Mouse (Mus musculus) midbrain, embryonic 15.5 days (tissue): ENCODE data around the gene Pigt. TPM values are rescaled to one million over a fixed set of nuclear protein-coding genes. Genes with fewer than 3 reads are reported as not detected.

Experiments used
- ATAC-seq: fragments of 200-750 bp; cut with Nextera tagmentation; replicated peaks from 2 replicates; pipeline ENCODE4 v1.8.0; 2017; ENCODE audit warnings: moderate TSS enrichment
- H3K27ac ChIP-seq: fragments of 300-500 bp; sonication (generic); 2 replicates; pipeline ENCODE4 v1.5.1; 2015; ENCODE audit warnings: mild to moderate bottlenecking, inconsistent platforms
- H3K27me3 ChIP-seq: fragments of 300-500 bp; sonication (generic); replicated peaks from 2 replicates; pipeline ENCODE4 v1.6.1; 2015; ENCODE audit warnings: inconsistent platforms
- H3K36me3 ChIP-seq: fragments of 300-500 bp; sonication (generic); replicated peaks from 2 replicates; pipeline ENCODE4 v1.6.1; 2015; ENCODE audit warnings: inconsistent platforms
- H3K4me1 ChIP-seq: fragments of 300-500 bp; sonication (generic); 2 replicates; pipeline ENCODE4 v1.6.1; 2015; ENCODE audit warnings: inconsistent platforms
- H3K4me2 ChIP-seq: fragments of 300-500 bp; sonication (generic); 2 replicates; pipeline ENCODE4 v1.6.1; 2015; ENCODE audit warnings: inconsistent platforms, mild to moderate bottlenecking, moderate library complexity
- H3K4me3 ChIP-seq: fragments of 300-500 bp; sonication (generic); 2 replicates; pipeline ENCODE4 v1.5.1; 2015; ENCODE audit warnings: mild to moderate bottlenecking, inconsistent platforms
- H3K9ac ChIP-seq: fragments of 300-500 bp; sonication (generic); 2 replicates; pipeline ENCODE4 v1.6.1; 2015; ENCODE audit warnings: mild to moderate bottlenecking, inconsistent platforms
- H3K9me3 ChIP-seq: fragments of 300-500 bp; sonication (generic); 2 replicates; pipeline ENCODE4 v1.6.1; 2016; ENCODE audit warnings: inconsistent platforms
- WGBS: fragments of 180-500 bp; shearing (Covaris S2); methylation state at CpG from one replicate; pipeline ENCODE4 v1.1.7; 2015; ENCODE audit warnings: mixed read lengths; 5-methylcytosine and 5-hydroxymethylcytosine counted together
- polyA plus RNA-seq: library from polyadenylated mRNA; unstranded; fragments of >200 nt; fragmentation: Nextera tagmentation; extraction: Ambion mirVana; gene quantifications from 2 replicates; pipeline ENCODE4 v1.2.1, GENCODE M21; 2015

The Pigt gene
- polyA plus RNA-seq, 1 experiment from 2014 or later, result 101 TPM

DNA sequence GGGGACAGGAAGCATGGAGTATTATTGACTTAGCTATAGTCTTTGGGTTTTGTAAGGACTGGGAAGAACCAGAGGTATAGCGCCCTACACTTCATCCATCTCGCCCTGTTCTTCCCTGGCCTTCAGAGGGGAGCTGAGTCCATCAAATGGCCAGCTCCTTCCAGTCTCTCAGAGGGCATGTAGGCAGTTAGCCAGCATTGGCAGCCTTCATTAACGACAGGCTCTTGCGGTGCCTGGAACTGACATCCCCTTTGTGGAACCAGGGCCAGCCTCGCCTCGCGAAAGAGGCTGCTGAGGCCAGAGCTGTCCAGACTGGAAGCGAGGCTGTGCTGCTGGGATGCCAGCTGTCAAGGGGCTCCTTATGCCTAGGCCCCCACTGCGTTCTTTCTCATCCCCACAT, 9.5 kb upstream of the Pigt start:
- Histone ChIP-seq H3K36me3 (no peaks in the 10 kb centered on the region; the same call in 1 of the 2 replicates), H3K4me2 (no peak overlapping the region), H3K9me3 (no peaks in the 10 kb centered on the region), H3K9ac (no peak overlapping the region), H3K4me3 (no peak overlapping the region), H3K4me1 (peaks cover 16% of the 10 kb centered on the region), H3K27ac (no peak overlapping the region), H3K27me3 (peaks cover 10% of the 10 kb centered on the region)
- ATAC-seq, result no peak
- WGBS, result 67% methylated on average over 9 of the region's 9 CpGs

DNA sequence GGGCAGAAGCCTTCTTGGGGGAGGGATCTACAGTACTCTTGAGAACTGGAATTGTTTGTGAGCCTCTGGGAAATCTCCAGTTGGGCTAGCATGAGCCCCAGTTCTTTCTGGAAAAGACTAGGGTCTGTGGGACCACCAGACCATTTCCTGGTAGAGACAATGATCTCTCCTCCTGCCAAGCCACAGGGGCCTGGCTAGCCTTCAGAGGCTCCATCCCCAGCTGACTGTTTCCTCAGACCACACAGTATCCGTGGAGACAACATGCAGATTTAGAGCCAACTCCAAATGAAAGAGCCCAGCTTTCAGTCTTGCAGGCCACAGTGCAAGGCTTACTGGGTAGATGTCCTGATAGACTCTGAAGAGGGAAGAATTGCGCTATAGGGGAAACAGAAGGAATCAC, 3.2 kb upstream of the Pigt start:
- ATAC-seq, result no peak
- Histone ChIP-seq H3K27me3 (no peaks in the 10 kb centered on the region), H3K27ac (no peak overlapping the region)

DNA sequence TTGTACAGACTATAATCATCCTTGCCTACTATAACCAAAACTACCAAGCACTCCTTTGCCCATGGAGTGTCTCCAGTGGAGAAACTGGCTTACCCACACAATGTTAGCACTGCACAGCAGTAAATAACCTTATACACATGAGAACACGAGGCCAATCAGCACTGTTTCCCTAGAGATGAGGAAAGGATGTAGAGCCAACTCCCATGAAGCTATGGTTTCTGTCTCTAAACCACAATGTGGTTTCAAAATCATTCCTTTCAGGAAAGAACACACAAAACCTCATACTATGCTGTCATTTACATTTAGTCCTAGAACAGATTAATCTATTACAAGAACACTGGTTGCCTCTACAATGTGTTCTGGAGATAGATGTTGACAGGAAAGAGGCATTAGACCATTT, 989 bp upstream of the Pigt start:
- Histone ChIP-seq H3K9ac (no peak overlapping the region), H3K4me1 (peaks cover 18% of the 10 kb centered on the region), H3K36me3 (peaks cover 11% of the 10 kb centered on the region), H3K27ac (no peak overlapping the region), H3K4me3 (peak overlapping the region; percentile 66), H3K27me3 (no peaks in the 10 kb centered on the region), H3K9me3 (no peaks in the 10 kb centered on the region), H3K4me2 (peak overlapping the region; percentile 95; the same call in 1 of the 2 replicates)
- no peak for ATAC-seq
- WGBS, result 52% methylated on average over 1 of the region's 1 CpGs

More for the DNA sequence above, 3.2 kb upstream of the Pigt start:
- peaks cover 18% of the 10 kb centered on the region for H3K4me1 ChIP-seq
- H3K9me3 ChIP-seq, result no peaks in the 10 kb centered on the region
- WGBS, result 50% methylated on average over 2 of the region's 2 CpGs
- no peaks in the 10 kb centered on the region; the same call in 1 of the 2 replicates for H3K36me3 ChIP-seq
- H3K4me3 ChIP-seq, result no peak overlapping the region
- H3K4me2 ChIP-seq, result no peak overlapping the region
- no peak overlapping the region for H3K9ac ChIP-seq

DNA sequence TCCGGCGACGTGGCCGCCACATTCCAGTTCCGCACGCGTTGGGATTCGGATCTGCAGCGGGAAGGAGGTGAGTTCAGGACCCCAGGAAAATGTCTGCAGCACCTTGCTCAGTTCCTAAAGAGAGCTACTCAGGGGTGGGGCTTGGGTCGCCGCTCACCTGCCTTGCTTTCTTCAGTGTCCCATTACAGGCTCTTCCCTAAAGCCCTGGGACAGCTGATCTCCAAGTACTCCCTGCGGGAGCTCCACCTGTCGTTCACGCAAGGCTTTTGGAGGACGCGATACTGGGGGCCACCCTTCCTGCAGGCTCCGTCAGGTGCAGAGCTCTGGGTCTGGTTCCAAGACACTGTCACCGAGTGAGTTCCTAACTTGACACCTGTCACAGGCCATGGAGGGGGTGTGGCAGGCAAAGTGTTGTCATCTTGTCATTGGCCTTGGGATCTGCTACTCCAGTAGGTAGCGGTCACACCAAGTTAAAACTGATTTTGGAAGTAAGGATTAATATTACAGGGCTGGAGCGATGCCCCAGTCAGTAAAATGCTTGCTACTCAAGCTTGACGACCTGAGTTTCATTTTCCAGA, 460 bp downstream of the Pigt start:
- H3K36me3 ChIP-seq, result peaks cover 22% of the 10 kb centered on the region
- ATAC-seq, result peak; percentile 59
- 5% methylated on average over 21 of the region's 21 CpGs for WGBS
- no peaks in the 10 kb centered on the region for H3K27me3 ChIP-seq
- peak overlapping the region; percentile 66 for H3K4me3 ChIP-seq
- H3K27ac ChIP-seq, result peak overlapping the region; percentile 84
- H3K9me3 ChIP-seq, result no peaks in the 10 kb centered on the region
- peak overlapping the region; percentile 78 for H3K9ac ChIP-seq
- H3K4me1 ChIP-seq, result peaks cover 18% of the 10 kb centered on the region
- H3K4me2 ChIP-seq, result peak overlapping the region; percentile 95

DNA sequence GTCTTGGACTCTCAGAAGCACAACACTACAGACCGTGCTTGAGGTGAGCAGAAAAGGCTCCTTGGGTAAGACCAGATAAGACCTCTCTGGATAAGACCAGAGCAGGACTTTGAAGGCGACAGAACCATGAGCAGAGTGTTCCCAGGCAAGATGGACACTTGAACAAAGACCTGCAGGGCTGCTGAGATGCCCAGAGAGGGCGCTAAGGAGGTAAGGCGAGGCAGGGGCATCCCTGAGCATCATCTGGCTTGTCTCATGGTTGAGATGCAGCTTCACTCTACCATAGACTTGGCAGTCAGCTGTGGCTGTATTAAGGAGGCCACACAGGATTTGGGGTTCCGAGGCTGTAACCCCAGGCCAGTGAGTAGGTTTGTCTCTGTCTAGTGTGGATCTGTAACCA, 2.0 kb downstream of the Pigt start:
- no peak overlapping the region for H3K4me2 ChIP-seq
- no peak overlapping the region for H3K9ac ChIP-seq
- peaks cover 3% of the 10 kb centered on the region; the same call in 1 of the 2 replicates for H3K9me3 ChIP-seq
- 64% methylated on average over 5 of the region's 5 CpGs for WGBS
- H3K4me1 ChIP-seq, result peaks cover 18% of the 10 kb centered on the region
- no peak for ATAC-seq
- no peak overlapping the region for H3K4me3 ChIP-seq
- peaks cover 38% of the 10 kb centered on the region for H3K36me3 ChIP-seq
- no peaks in the 10 kb centered on the region for H3K27me3 ChIP-seq
- H3K27ac ChIP-seq, result no peak overlapping the region

DNA sequence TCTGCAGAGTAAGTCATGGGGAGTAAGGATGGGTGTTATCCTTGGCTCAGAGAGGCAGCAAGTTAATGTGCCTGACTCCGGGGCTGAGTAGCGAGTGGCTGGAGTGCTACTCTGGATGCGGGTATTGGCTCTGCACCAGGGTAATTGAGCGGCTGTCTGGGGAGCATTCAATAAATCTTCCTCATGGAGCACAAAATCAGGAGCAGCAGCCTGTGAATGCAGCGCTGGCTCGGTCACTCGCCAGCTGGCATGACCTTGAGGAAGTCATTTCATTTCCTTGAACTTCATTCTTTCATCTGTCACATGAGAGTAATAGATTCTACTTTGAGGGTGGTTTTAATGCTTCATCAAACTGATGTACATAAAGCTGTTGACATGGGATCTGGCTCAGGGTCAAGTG, 3.2 kb downstream of the Pigt start:
- H3K4me3 ChIP-seq, result no peak overlapping the region
- no peaks in the 10 kb centered on the region for H3K27me3 ChIP-seq
- H3K4me2 ChIP-seq, result no peak overlapping the region
- H3K4me1 ChIP-seq, result peaks cover 18% of the 10 kb centered on the region
- H3K9ac ChIP-seq, result no peak overlapping the region
- H3K9me3 ChIP-seq, result peaks cover 4% of the 10 kb centered on the region; the same call in 1 of the 2 replicates
- ATAC-seq, result no peak
- WGBS, result 95% methylated on average over 7 of the region's 7 CpGs
- no peak overlapping the region for H3K27ac ChIP-seq
- peaks cover 50% of the 10 kb centered on the region for H3K36me3 ChIP-seq

DNA sequence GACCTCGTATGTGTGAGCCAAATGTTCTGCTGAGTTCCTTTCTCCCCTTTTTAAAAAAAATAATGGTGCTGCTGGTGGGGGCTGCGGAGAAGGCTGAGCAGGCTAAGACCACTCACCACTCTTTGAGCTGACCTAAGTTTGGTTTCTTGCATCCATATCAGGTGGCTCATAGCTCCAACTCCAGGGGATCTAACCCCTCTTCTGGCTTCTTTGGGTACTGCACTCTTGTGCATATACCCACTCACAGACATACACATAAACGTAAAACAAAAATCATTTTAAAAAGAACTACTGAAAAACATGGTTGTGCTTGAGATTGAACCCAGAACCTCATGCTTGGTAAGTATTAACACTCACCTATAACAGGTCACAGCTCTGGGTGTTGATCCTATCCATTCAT, 7.6 kb downstream of the Pigt start:
- peaks cover 57% of the 10 kb centered on the region for H3K36me3 ChIP-seq
- no peak overlapping the region for H3K4me2 ChIP-seq
- 95% methylated on average over 3 of the region's 3 CpGs for WGBS
- no peak overlapping the region for H3K4me3 ChIP-seq
- H3K9me3 ChIP-seq, result peaks cover 4% of the 10 kb centered on the region; the same call in 1 of the 2 replicates
- no peak overlapping the region for H3K27ac ChIP-seq
- H3K27me3 ChIP-seq, result no peaks in the 10 kb centered on the region
- ATAC-seq, result no peak
- no peaks in the 10 kb centered on the region for H3K4me1 ChIP-seq
- H3K9ac ChIP-seq, result no peak overlapping the region

DNA sequence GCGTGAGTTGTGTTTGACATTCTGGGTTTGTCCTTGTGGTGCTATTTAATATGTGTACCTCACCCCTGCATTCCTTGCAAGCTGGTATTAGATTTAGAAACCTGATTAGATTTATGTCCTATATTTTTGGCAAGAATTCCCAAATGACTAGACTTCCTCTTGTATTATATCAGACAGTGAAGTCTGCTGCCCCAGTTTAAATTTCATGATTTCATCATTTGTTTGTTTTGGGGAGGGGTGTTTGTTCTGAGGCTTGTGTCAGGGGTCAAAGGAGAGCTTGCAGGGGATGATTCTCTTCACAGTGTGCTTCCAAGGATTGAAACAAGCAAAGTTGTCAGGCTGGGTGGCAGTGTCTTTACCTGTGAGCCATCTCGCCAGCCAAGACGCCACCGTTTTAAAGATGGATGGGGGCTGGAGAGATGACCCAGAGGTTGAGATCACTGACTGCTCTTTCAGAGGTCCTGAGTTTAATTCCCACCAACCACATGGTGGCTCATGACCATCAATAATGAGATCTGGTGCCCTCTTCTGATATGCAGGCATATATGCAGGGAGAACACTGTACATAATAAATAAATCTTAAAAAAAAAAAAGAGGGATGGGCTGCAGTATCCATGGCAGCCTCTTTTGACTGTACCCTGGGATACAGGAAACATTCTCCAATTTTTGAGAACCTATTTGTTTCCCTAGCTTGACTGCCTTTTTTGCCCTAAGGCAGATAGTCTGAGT, 8.5 kb downstream of the Pigt start:
- Histone ChIP-seq H3K27me3 (no peaks in the 10 kb centered on the region), H3K9ac (no peak overlapping the region), H3K9me3 (peaks cover 4% of the 10 kb centered on the region; the same call in 1 of the 2 replicates), H3K36me3 (peaks cover 50% of the 10 kb centered on the region), H3K4me1 (no peaks in the 10 kb centered on the region), H3K4me3 (no peak overlapping the region), H3K4me2 (no peak overlapping the region), H3K27ac (no peak overlapping the region)
- WGBS, result 97% methylated on average over 4 of the region's 4 CpGs
- ATAC-seq, result no peak

DNA sequence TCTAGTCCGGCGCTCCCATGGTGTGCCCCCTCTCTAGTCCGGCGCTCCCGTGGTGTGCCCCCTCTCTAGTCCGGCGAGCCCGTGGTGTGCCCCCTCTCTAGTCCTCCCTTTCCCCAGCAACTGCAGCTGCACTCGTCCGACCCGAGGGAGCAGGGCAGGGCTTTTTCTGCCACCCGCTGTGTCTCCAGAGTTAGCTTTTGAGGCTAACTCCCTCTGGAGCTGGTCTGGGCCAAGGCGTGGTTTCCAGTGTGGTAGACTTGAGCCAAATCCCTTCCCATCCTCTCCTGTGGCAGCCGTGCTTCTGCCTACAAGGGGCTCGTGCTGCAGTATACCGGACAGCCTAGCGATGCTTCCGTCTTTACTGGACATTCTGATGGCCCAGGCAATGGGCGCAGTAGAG, 10.5 kb downstream of the Pigt start:
- no peak for ATAC-seq
- peaks cover 4% of the 10 kb centered on the region; the same call in 1 of the 2 replicates for H3K9me3 ChIP-seq
- no peak overlapping the region for H3K9ac ChIP-seq
- 91% methylated on average over 19 of the region's 19 CpGs for WGBS
- peaks cover 35% of the 10 kb centered on the region for H3K36me3 ChIP-seq
- no peak overlapping the region for H3K4me2 ChIP-seq
- H3K4me1 ChIP-seq, result no peaks in the 10 kb centered on the region
- no peaks in the 10 kb centered on the region for H3K27me3 ChIP-seq
- H3K4me3 ChIP-seq, result no peak overlapping the region
- no peak overlapping the region for H3K27ac ChIP-seq

DNA sequence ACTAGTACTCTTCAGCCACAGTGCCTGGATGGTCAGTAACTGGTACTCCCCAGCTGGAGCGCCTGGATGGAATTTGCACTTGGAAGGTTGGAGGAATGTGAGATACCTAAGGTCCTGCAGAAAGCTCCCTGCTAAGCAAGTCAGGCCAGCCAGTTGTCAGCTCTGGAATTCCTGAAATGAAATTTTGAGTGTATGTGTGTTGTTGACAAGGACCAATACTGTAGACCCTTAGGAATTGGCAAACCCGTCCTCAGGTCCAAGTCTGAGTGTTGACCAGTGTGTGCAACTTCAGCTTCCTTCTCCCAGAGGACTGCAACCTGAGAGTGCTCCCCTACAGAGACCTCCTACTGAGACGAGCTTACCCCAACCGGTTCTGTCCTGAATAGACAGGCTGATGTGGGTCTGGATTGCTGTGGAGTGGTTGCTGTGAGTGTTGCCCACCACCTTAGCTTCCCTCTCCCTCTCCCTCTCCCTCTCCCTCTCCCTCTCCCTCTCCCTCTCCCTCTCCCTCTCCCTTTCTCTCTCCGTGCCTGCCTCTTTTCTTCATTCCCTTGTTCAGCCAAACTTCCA, 13.4 kb downstream of the Pigt start:
- H3K9me3 ChIP-seq, result no peaks in the 10 kb centered on the region
- H3K4me1 ChIP-seq, result no peaks in the 10 kb centered on the region
- no peak overlapping the region for H3K27ac ChIP-seq
- no peaks in the 10 kb centered on the region for H3K27me3 ChIP-seq
- 52% methylated on average over 4 of the region's 5 CpGs for WGBS
- H3K4me2 ChIP-seq, result no peak overlapping the region
- peaks cover 6% of the 10 kb centered on the region; the same call in 1 of the 2 replicates for H3K36me3 ChIP-seq
- no peak overlapping the region for H3K4me3 ChIP-seq
- no peak for ATAC-seq
- H3K9ac ChIP-seq, result no peak overlapping the region

DNA sequence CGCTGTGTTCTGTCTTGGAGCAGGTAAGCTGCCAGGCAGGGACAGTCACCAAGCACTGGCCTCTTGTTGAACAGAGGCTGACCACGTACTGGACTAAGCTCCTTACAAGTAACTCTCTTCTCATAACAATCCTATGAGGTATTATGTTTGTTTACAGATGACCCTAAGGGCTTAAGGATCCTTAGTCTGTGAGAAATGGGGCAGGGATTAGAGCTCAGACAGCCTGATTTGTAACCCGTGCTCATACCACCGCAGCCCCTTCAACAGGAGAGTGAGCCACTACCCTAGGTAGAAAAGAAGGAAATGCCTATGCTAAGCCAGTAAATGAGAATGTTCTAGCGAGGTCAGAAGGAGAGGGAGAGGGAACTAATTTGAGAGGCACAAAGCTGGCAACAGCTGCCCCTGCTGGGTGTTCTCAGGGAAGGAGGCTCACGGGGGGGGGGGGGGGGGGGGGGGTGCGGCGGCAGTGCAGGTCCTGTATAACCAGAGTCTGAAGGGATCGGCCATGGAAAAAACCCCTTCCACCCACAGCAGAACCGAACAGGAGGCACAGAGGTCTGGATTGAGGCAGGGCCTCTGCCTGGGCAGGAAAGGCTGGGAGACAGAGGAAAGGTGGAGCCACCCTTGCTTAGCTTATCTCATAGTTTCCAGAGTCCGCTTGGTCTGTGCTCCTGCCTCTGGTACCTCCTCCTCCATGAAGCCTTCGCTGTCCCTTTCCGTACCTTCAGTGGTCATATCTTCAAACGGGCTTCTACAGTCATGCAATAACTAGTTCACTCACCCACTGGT, 15.0 kb downstream of the Pigt start:
- Histone ChIP-seq H3K27me3 (no peaks in the 10 kb centered on the region), H3K27ac (no peak overlapping the region), H3K4me1 (no peaks in the 10 kb centered on the region), H3K9ac (no peak overlapping the region), H3K36me3 (no peaks in the 10 kb centered on the region), H3K9me3 (no peaks in the 10 kb centered on the region), H3K4me3 (no peak overlapping the region), H3K4me2 (no peak overlapping the region)
- WGBS, result 59% methylated on average over 12 of the region's 14 CpGs
- ATAC-seq, result no peak

DNA sequence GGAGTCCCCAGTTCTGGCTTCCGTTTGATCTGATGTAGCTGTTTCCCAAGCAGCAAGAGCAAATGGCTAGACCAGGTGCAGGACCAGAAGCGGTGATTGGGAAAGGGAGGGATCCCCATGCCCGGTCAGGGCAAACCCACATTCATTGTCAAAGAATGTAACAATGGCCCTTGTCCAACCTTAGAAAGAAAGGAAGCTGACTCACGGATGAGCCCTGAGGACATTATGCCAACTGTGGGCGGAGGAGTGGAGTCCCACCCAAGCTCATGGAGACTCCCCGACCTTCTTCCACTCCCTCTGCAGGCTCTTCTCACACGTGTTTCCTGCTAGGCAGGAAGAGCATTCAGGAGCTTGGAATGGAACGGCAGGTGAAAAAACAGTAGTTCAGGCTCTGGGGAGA, 16.1 kb downstream of the Pigt start:
- Histone ChIP-seq H3K27me3 (no peaks in the 10 kb centered on the region), H3K4me2 (no peak overlapping the region), H3K9ac (no peak overlapping the region), H3K36me3 (no peaks in the 10 kb centered on the region), H3K4me1 (no peaks in the 10 kb centered on the region), H3K9me3 (no peaks in the 10 kb centered on the region), H3K4me3 (no peak overlapping the region), H3K27ac (no peak overlapping the region)
- 80% methylated on average over 8 of the region's 8 CpGs for WGBS
- ATAC-seq, result no peak
